Mouse (Mus musculus): ENCODE results near the gene Cers3. TPM values are rescaled to one million over a fixed set of nuclear protein-coding genes. Genes with fewer than 3 reads are reported as not detected.

Gene Cers3
- total and polyA plus RNA-seq, 3 experiments: 0.13 to 0.23 (median 0.19) TPM

GRCm38 (mm10) chr7:66812289-66812688 is 69.0 kb downstream of the Cers3 start:
- no peak overlapping the region for H3K4me2 ChIP-seq (ENCODE audit: insufficient read depth, low read depth, poor library complexity, severe bottlenecking)
- no peaks in the 10 kb centered on the region for H3K79me2 ChIP-seq (replicated peaks; ENCODE audit: control insufficient read depth, extremely low read depth, insufficient read depth, poor library complexity, severe bottlenecking)
- no peaks in the 10 kb centered on the region for H3K9me3 ChIP-seq (replicated peaks; ENCODE audit: low read length)
- no peak overlapping the region for H3K9ac ChIP-seq (ENCODE audit: insufficient read depth, low read depth)
- no peaks in the 10 kb centered on the region for H3K4me1 ChIP-seq (ENCODE audit: control insufficient read depth in 1 of 2, insufficient read depth in 2 of 2)
- in situ Hi-C loops (cut with MboI; ENCODE audit: low pct_ligation_motif_present, low pct_unique_long_range_greater_than_20kb, low sequenced_read_pairs): no loop called here
- H3K27ac ChIP-seq (ENCODE audit: insufficient read depth, low read depth): no peak overlapping the region
- peaks cover 39% of the 10 kb centered on the region for H3K27me3 ChIP-seq (replicated peaks)
- no peak overlapping the region for H3K4me3 ChIP-seq (replicated peaks in 1 of 3; ENCODE audit: low read depth in 2 of 3, low read length in 2 of 3, poor library complexity in 1 of 3)
- no peak for DNase-seq (ENCODE audit: extremely low read depth)
- TF ChIP-seq TBP (conservative IDR thresholded peaks at IDR 0.05; ENCODE audit: low read depth, low read length): no peak
- no peak for TF ChIP-seq MAZ (IDR thresholded peaks at IDR 0.05; ENCODE audit: low read depth, low read length)
- TF ChIP-seq SMC3 (IDR thresholded peaks at IDR 0.05; ENCODE audit: low read depth, low read length): no peak
- no peak for TF ChIP-seq HCFC1 (IDR thresholded peaks at IDR 0.05; ENCODE audit: low read depth, low read length)
- no peak for TF ChIP-seq BHLHE40 (IDR thresholded peaks at IDR 0.05; ENCODE audit: low read depth, low read length)
- no peak for TF ChIP-seq JUND (conservative IDR thresholded peaks at IDR 0.05; ENCODE audit: low read depth, low read length)
- TF ChIP-seq ELF1 (IDR thresholded peaks at IDR 0.05; ENCODE audit: low read depth, low read length): no peak
- no peak for TF ChIP-seq CHD1 (IDR thresholded peaks at IDR 0.05; ENCODE audit: low read depth, low read length)
- TF ChIP-seq USF2 (conservative IDR thresholded peaks at IDR 0.05; ENCODE audit: low read depth, low read length): no peak
- no peak for TF ChIP-seq SIN3A (IDR thresholded peaks at IDR 0.05; ENCODE audit: low read length)
- no peak for TF ChIP-seq JUN (IDR thresholded peaks at IDR 0.05; ENCODE audit: insufficient read depth, low read depth, low read length)
- no peak for TF ChIP-seq CHD2 (IDR thresholded peaks at IDR 0.05; ENCODE audit: low read length)
- TF ChIP-seq ZKSCAN1 (IDR thresholded peaks at IDR 0.05; ENCODE audit: borderline replicate concordance, low read depth, low read length): no peak
- no peak for TF ChIP-seq MYC (IDR thresholded peaks at IDR 0.05; ENCODE audit: low read depth, low read length)
- no peak for TF ChIP-seq ZNF384 (IDR thresholded peaks at IDR 0.05; ENCODE audit: low read depth, low read length)
- TF ChIP-seq MEF2A (IDR thresholded peaks at IDR 0.05; ENCODE audit: borderline replicate concordance, low read depth, low read length): no peak
- no peak for TF ChIP-seq ZC3H11A (IDR thresholded peaks at IDR 0.05; ENCODE audit: low read depth, low read length)
- no peak for TF ChIP-seq POLR2A (IDR thresholded peaks at IDR 0.05; ENCODE audit: low read depth, low read length)
- H3K36me3 ChIP-seq (replicated peaks in 1 of 2; ENCODE audit: control insufficient read depth in 1 of 2, insufficient read depth in 1 of 2, low read length in 1 of 2): no peaks in the 10 kb centered on the region
- dilution Hi-C loops (cut with MboI; ENCODE audit: extremely low pct_ligation_motif_present, extremely low pct_unique_long_range_greater_than_20kb, low sequenced_read_pairs): no loop called here

- Histone ChIP-seq H3K27ac (ENCODE audit: insufficient read depth, low read depth) (no peak overlapping the region), H3K4me1 (ENCODE audit: control insufficient read depth in 1 of 2, insufficient read depth in 2 of 2) (no peaks in the 10 kb centered on the region), H3K4me2 (ENCODE audit: insufficient read depth, low read depth, poor library complexity, severe bottlenecking) (no peak overlapping the region; the same call in 1 of the 2 replicates), H3K4me3 (replicated peaks in 1 of 3; ENCODE audit: low read depth in 2 of 3, low read length in 2 of 3, poor library complexity in 1 of 3) (no peak overlapping the region), H3K27me3 (replicated peaks) (peaks cover 40% of the 10 kb centered on the region), H3K9me3 (replicated peaks; ENCODE audit: low read length) (no peaks in the 10 kb centered on the region), H3K9ac (ENCODE audit: insufficient read depth, low read depth) (no peak overlapping the region), H3K79me2 (replicated peaks; ENCODE audit: control insufficient read depth, extremely low read depth, insufficient read depth, poor library complexity, severe bottlenecking) (no peaks in the 10 kb centered on the region), H3K36me3 (replicated peaks in 1 of 2; ENCODE audit: control insufficient read depth in 1 of 2, insufficient read depth in 1 of 2, low read length in 1 of 2) (no peaks in the 10 kb centered on the region)
- dilution Hi-C loops (cut with MboI; ENCODE audit: extremely low pct_ligation_motif_present, extremely low pct_unique_long_range_greater_than_20kb, low sequenced_read_pairs) (no loop called here), in situ Hi-C loops (cut with MboI; ENCODE audit: low pct_ligation_motif_present, low pct_unique_long_range_greater_than_20kb, low sequenced_read_pairs) (no loop called here)
- no peak for DNase-seq (ENCODE audit: extremely low read depth)
- TF ChIP-seq TBP (conservative IDR thresholded peaks at IDR 0.05; ENCODE audit: low read depth, low read length) (peak; percentile 87), ZMIZ1 (IDR thresholded peaks at IDR 0.05; ENCODE audit: low read depth, low read length) (no peak), ETS1 (conservative IDR thresholded peaks at IDR 0.05; ENCODE audit: low read depth, low read length) (no peak), UBTF (IDR thresholded peaks at IDR 0.05; ENCODE audit: low read depth, low read length) (0 out of 2 replicates have a peak, but pooled peaks have one; percentile 35)
Measured at GRCm38 (mm10) chr7:66812737-66813136, 69.4 kb downstream of the Cers3 start.
